Comparison of ENCODE assay signal across 4 mouse cellular contexts in genomic region chr10:75499214-75499613, GRCm38 (mm10). TPM values are rescaled to one million over a fixed set of nuclear protein-coding genes. Genes with fewer than 3 reads are reported as not detected.
ATAC-seq lines count a peak whose summit lies in the region.

No protein-coding gene starts in this region.

- peak; percentile 48 for ATAC-seq in common myeloid progenitor, adult 5-6 weeks (replicated peaks; ENCODE audit: low read depth, poor library complexity, severe bottlenecking)
- ATAC-seq in granulocyte monocyte progenitor cell, adult 5-6 weeks (replicated peaks; ENCODE audit: poor library complexity, severe bottlenecking): peak; percentile 85
- peak; percentile 51 for ATAC-seq in megakaryocyte, adult 5-6 weeks (ENCODE audit: poor library complexity, severe bottlenecking)
- ATAC-seq in megakaryocyte progenitor cell, adult 5-6 weeks (replicated peaks; ENCODE audit: poor library complexity): peak; percentile 37

RNA-seq across cellular contexts. Expression of gene Snrpd3, which starts 18.1 kb away (rescaled TPM):
- 82.7 and 123 TPM in 2 replicates for total RNA-seq in common myeloid progenitor, adult 5-6 weeks (2017)
- total RNA-seq in granulocyte monocyte progenitor cell, adult 5-6 weeks (2014; fragmentation: Nextera tagmentation): 97.0 and 127 TPM in 2 replicates
- 74.4 and 109 TPM in 2 replicates for total RNA-seq in granulocyte monocyte progenitor cell, adult 5-6 weeks (2017)
- 31.1 and 31.9 TPM in 2 replicates for total RNA-seq in megakaryocyte, adult 5-6 weeks (2015)
- total RNA-seq in megakaryocyte, adult 5-6 weeks (2017): 39.2 and 42.4 TPM in 2 replicates
- total RNA-seq in megakaryocyte progenitor cell, adult 5-6 weeks (2015): 69.5 and 70.4 TPM in 2 replicates
- total RNA-seq in megakaryocyte progenitor cell, adult 5-6 weeks (2017): 53.5 and 67.6 TPM in 2 replicates

RNA-seq across cellular contexts. Expression of gene Gucd1, which starts 18.6 kb away (rescaled TPM):
- 11.5 and 13.3 TPM in 2 replicates for total RNA-seq in common myeloid progenitor, adult 5-6 weeks (2017)
- 11.8 and 20.1 TPM in 2 replicates for total RNA-seq in granulocyte monocyte progenitor cell, adult 5-6 weeks (2014; fragmentation: Nextera tagmentation)
- total RNA-seq in granulocyte monocyte progenitor cell, adult 5-6 weeks (2017): 11.8 and 15.4 TPM in 2 replicates
- 22.1 and 22.2 TPM in 2 replicates for total RNA-seq in megakaryocyte, adult 5-6 weeks (2015)
- total RNA-seq in megakaryocyte, adult 5-6 weeks (2017): 33.4 and 38.1 TPM in 2 replicates
- 7.3 and 9.7 TPM in 2 replicates for total RNA-seq in megakaryocyte progenitor cell, adult 5-6 weeks (2015)
- total RNA-seq in megakaryocyte progenitor cell, adult 5-6 weeks (2017): 11.2 and 14.9 TPM in 2 replicates

Comparison
In these comparisons a context has a peak if more than half of its experiments do, and no peak if none do; other contexts are left out.
1. Peak in every context shown above with its lines: ATAC-seq.